Mouse (Mus musculus): ENCODE results near the gene Dlec1. TPM values are rescaled to one million over a fixed set of nuclear protein-coding genes. Genes with fewer than 3 reads are reported as not detected.
A peak's percentile ranks its signal among the peaks of the same experiment; 100 is the strongest.

Dlec1 gene
- polyA plus RNA-seq, 1 experiment = 4.6 TPM

DNA sequence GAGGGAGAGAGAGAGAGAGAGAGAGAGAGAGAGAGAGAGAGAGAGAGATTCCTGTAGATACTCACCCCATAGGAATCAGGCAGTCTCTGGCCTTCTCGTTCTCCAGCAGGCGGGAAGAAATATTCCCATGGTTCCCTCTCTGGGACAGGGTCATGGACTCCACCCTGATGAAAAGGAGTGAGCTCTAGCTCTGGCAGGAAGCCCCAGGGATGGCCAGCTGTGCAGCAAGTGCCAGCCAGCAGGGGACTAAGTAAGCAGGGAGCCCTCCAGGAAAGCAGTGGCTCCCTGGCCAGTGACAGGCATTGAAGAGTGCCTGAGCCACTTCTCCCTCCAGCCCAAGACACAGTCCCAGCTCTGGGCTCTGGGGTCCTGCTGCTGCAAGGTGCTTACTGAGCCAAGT lies 49.5 kb downstream of the Dlec1 start:
- Histone ChIP-seq H3K4me1 (ENCODE audit: control insufficient read depth, insufficient read depth, low read length) (no peaks in the 10 kb centered on the region), H3K27ac (ENCODE audit: insufficient read depth, low read length) (no peak overlapping the region), H3K4me3 (ENCODE audit: insufficient read depth, low read length) (no peak overlapping the region)
- TF ChIP-seq POLR2A (IDR thresholded peaks at IDR 0.05; ENCODE audit: extremely low read depth, insufficient read depth, low read length) (no peak), CTCF (IDR thresholded peaks at IDR 0.05; ENCODE audit: extremely low read depth, insufficient read depth, low read length) (no peak)

DNA sequence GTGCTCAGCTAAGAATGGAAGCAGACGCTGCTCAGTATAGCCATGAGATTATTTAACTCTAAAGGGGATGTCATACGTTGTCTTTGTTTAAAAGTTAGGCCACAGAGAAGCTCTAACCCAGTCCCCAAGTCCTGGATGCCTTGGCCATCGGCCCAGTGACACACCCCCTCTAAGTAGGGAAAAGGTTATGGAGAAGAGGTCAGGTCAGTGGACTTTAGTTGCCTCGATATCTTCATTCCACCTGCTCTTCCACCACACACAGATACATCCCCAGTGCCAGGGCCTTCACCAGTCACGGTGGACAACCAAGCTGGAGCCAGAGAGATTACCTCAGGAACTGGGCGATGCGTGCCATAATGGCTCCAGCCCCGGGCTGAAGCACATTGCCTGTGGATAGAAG lies 53.1 kb downstream of the Dlec1 start:
- Histone ChIP-seq H3K4me3 (ENCODE audit: insufficient read depth, low read length) (no peak overlapping the region), H3K4me1 (ENCODE audit: control insufficient read depth, insufficient read depth, low read length) (no peaks in the 10 kb centered on the region), H3K27ac (ENCODE audit: insufficient read depth, low read length) (no peak overlapping the region)
- no peak for TF ChIP-seq POLR2A (IDR thresholded peaks at IDR 0.05; ENCODE audit: extremely low read depth, insufficient read depth, low read length)
- TF ChIP-seq CTCF (IDR thresholded peaks at IDR 0.05; ENCODE audit: extremely low read depth, insufficient read depth, low read length) = no peak

DNA sequence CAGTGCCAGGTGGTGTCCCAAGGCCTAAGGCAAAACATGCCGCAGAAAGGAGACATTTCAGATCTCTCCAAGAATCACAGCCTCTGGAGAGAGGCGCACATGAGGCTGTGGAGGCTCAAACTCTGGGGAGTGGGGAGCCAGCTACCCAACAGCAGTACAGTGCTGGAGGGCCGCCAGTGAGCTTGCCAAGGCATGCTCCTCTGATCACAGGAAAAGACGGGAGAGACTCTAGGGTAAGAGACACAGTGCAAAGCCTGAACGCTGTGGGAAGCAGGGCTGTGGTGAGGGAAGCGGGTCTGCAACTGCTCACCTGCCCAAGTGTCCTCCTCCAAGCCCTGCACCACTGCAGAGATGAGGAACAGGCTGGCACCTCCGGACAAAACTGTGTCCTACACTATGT lies 53.5 kb downstream of the Dlec1 start:
- TF ChIP-seq CTCF (IDR thresholded peaks at IDR 0.05; ENCODE audit: extremely low read depth, insufficient read depth, low read length) (no peak), POLR2A (IDR thresholded peaks at IDR 0.05; ENCODE audit: extremely low read depth, insufficient read depth, low read length) (no peak)
- H3K4me1 ChIP-seq (ENCODE audit: control insufficient read depth, insufficient read depth, low read length) = no peaks in the 10 kb centered on the region
- H3K4me3 ChIP-seq (ENCODE audit: insufficient read depth, low read length) = no peak overlapping the region

DNA sequence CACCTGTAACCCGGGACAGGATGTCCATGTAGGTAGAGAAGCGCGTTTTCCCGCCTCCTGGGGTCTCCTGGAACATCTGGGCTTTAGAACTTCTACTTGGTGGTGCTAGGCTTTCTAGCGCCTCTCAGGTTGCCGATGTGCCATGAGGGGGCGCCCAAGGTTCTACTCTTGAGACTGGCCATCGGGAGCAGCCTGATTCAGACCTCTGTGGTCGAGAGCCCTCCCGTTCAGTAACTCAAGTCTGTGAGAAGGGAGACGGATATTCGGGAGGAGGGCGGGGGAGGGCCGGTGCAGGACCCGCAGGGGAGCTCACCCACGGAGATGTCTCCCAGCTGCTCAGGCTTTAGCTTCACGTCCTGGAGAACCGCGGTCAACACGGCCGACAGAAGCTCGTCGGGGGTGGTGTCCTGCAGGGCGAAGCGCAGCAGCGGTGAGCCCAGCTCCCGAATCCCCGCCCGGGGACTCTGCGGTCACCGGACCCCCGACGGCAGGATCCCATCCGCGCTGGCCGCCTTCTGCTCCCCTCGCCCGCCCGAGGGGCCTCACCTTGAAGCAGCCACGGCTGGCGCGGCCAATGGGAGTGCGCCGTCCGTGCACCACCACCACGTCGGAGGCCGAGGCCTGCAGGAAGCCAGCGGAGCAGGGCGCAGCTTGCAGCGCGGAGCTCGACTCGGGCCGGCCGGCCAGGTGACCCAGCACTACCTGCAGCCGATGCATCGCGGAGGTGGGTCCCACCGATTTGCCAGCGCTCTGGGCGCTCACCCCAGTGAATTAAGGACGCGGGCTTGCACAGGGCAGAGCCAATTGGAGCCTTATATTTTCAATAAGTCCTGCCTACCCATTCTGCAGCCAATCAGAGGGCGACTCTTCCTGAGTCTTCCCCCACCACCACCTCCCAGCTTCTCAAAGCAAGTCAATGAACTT lies 54.3 kb downstream of the Dlec1 start, which contains the start of gene Acaa1b:
Gene Acaa1b, minus strand, starts transcription at position 816 of the 924 bp plus-strand sequence.
- Histone ChIP-seq H3K4me1 (ENCODE audit: control insufficient read depth, insufficient read depth, low read length) (no peaks in the 10 kb centered on the region), H3K27ac (ENCODE audit: insufficient read depth, low read length) (no peak within 1 kb of the TSS), H3K4me3 (ENCODE audit: insufficient read depth, low read length) (peak within 1 kb of the TSS; percentile 19)
- TF ChIP-seq CTCF (IDR thresholded peaks at IDR 0.05; ENCODE audit: extremely low read depth, insufficient read depth, low read length) (peak; percentile 48; the same call in 1 of the 2 replicates), POLR2A (IDR thresholded peaks at IDR 0.05; ENCODE audit: extremely low read depth, insufficient read depth, low read length) (no peak)

More for the DNA sequence above, 53.5 kb downstream of the Dlec1 start:
- no peak overlapping the region for H3K27ac ChIP-seq (ENCODE audit: insufficient read depth, low read length)

DNA sequence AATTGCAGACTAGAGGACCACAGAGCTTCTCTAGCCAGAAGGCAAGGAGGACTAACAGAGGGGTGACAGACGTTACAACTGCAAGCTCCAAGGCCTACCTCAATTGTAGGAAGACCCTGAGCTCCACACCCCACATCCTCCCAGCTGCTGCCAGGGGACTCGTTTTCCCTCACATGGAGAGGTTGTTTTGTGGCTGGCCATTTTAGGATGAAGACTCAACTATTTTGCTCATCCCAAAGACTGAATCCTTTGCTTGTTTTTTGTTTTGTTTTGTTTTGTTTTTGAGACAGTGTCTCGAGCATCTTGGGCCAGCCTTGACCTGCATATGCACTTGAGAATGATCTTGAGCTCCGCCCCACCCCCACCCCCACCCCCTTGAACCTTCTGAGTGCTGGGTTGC lies 56.6 kb downstream of the Dlec1 start, which contains the start of gene Gm47289:
Gene Gm47289, plus strand, starts transcription at position 301 of the 400 bp plus-strand sequence.
- no peak for TF ChIP-seq CTCF (IDR thresholded peaks at IDR 0.05; ENCODE audit: extremely low read depth, insufficient read depth, low read length)
- TF ChIP-seq POLR2A (IDR thresholded peaks at IDR 0.05; ENCODE audit: extremely low read depth, insufficient read depth, low read length) = no peak
- no peak within 1 kb of the TSS for H3K4me3 ChIP-seq (ENCODE audit: insufficient read depth, low read length)
- no peak within 1 kb of the TSS for H3K27ac ChIP-seq (ENCODE audit: insufficient read depth, low read length)

DNA sequence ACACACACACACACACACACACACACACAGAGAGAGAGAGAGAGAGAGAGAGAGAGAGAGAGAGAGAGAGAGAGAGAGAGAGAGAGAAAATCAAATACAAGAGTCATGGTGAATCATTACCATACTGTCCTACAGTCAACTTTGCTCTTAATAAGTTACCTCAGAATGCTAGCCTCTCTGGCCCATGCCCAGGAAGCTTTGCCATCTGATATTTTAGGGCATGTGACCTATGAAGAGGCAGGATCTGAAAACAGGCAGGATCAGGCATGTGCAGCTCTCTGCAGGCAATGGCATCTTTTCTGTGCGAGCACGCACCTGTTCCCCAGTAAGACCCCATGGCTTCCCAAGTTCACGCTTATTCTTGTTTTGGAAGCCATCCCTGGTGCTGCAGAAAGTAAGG lies 58.4 kb downstream of the Dlec1 start:
- no peak for TF ChIP-seq POLR2A (IDR thresholded peaks at IDR 0.05; ENCODE audit: extremely low read depth, insufficient read depth, low read length)
- no peak for TF ChIP-seq CTCF (IDR thresholded peaks at IDR 0.05; ENCODE audit: extremely low read depth, insufficient read depth, low read length)
- no peak overlapping the region for H3K4me3 ChIP-seq (ENCODE audit: insufficient read depth, low read length)
- H3K4me1 ChIP-seq (ENCODE audit: control insufficient read depth, insufficient read depth, low read length) = no peaks in the 10 kb centered on the region
- H3K27ac ChIP-seq (ENCODE audit: insufficient read depth, low read length) = no peak overlapping the region

More for the DNA sequence above, 56.6 kb downstream of the Dlec1 start, which contains the start of gene Gm47289:
- H3K4me1 ChIP-seq (ENCODE audit: control insufficient read depth, insufficient read depth, low read length) = no peaks in the 10 kb centered on the region

DNA sequence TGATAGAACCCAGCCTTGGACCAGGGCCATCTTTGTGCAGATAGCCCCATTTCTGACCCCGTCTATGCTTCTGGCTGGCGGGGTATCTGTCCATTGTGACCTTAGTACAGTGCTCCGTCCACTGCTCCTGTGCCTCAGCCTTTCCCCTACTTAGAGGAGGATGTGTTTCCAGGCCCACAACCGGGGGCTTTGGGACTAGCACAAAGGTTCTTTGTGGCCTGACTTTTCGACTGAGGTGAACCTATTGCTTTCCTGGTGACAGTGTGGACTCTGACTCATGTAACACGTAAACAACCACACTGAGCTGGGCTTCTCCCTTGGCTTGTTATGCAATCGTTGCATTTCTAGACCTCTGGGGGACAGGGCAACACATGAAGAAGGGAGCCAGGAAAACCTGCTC lies 62.5 kb downstream of the Dlec1 start:
- TF ChIP-seq CTCF (IDR thresholded peaks at IDR 0.05; ENCODE audit: extremely low read depth, insufficient read depth, low read length) = no peak
- TF ChIP-seq POLR2A (IDR thresholded peaks at IDR 0.05; ENCODE audit: extremely low read depth, insufficient read depth, low read length) = no peak
- H3K4me1 ChIP-seq (ENCODE audit: control insufficient read depth, insufficient read depth, low read length) = no peaks in the 10 kb centered on the region
- H3K4me3 ChIP-seq (ENCODE audit: insufficient read depth, low read length) = no peak overlapping the region
- H3K27ac ChIP-seq (ENCODE audit: insufficient read depth, low read length) = no peak overlapping the region

DNA sequence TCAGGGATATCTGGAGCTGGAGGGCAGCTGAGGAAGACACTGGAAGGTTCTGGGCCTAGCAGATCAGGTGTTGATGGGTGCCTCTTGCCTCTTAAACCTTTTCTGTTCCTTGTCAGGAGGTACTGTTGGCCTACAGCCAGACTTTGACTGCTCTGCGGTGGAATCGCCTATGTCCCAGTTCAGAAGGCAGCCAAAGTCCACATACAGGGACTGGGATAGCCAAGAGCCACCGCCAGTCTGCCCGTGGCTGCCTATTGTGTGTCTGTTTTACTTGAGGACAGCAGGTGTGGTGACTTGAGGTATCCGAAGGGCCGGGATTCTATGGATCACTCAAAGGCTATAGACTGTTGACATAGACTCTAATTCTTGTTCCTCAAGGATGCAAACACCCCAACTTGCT lies 63.3 kb downstream of the Dlec1 start:
- TF ChIP-seq CTCF (IDR thresholded peaks at IDR 0.05; ENCODE audit: extremely low read depth, insufficient read depth, low read length) (no peak), POLR2A (IDR thresholded peaks at IDR 0.05; ENCODE audit: extremely low read depth, insufficient read depth, low read length) (no peak)
- Histone ChIP-seq H3K4me1 (ENCODE audit: control insufficient read depth, insufficient read depth, low read length) (no peaks in the 10 kb centered on the region), H3K4me3 (ENCODE audit: insufficient read depth, low read length) (no peak overlapping the region), H3K27ac (ENCODE audit: insufficient read depth, low read length) (no peak overlapping the region)

DNA sequence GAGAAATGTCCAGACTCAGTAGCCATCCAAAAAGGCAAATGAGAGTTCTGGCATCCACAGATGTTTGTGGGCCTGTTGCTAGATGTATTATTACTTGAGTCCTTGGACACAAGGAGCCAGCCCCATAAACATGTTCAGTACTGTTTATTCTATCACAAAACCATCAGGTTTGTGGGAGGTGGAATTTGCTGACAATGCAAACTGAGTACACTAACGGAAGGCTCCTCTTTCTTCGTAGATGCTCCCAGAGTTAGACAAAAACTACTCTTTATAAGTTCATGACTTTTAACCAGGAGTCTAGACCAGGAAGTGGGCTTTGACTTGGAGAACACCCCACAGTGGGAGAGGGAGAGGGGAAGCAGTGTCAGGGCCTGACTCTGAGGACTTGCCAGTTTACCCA lies 65.3 kb downstream of the Dlec1 start:
- Histone ChIP-seq H3K4me3 (ENCODE audit: insufficient read depth, low read length) (no peak overlapping the region), H3K27ac (ENCODE audit: insufficient read depth, low read length) (no peak overlapping the region), H3K4me1 (ENCODE audit: control insufficient read depth, insufficient read depth, low read length) (no peaks in the 10 kb centered on the region)
- no peak for TF ChIP-seq CTCF (IDR thresholded peaks at IDR 0.05; ENCODE audit: extremely low read depth, insufficient read depth, low read length)

DNA sequence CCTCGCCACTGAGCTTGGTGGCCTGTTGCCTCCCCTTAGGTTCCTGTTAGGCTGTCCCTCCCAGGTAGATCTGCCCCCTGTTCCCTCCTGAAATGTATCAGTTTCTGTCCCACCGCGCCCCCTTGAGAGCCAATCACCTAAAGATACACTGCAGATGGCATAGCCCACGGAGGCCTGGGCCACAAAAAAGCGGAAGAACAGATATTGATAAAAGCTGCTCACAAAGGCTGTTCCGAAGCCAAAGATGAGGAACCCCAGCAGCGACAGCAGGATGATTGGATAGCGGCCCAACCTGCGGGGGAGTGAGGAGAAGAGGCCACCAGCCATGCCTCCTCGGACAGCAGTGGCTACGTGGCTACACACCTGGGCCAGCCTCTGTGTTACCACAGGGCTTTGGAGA lies 77.0 kb downstream of the Dlec1 start:
- no peak overlapping the region for H3K27ac ChIP-seq (ENCODE audit: insufficient read depth, low read length)
- no peak overlapping the region for H3K4me3 ChIP-seq (ENCODE audit: insufficient read depth, low read length)
- no peak for TF ChIP-seq CTCF (IDR thresholded peaks at IDR 0.05; ENCODE audit: extremely low read depth, insufficient read depth, low read length)
- TF ChIP-seq POLR2A (IDR thresholded peaks at IDR 0.05; ENCODE audit: extremely low read depth, insufficient read depth, low read length) = no peak
- no peaks in the 10 kb centered on the region for H3K4me1 ChIP-seq (ENCODE audit: control insufficient read depth, insufficient read depth, low read length)
